Mouse (Mus musculus) adrenal gland, postnatal 25 days (tissue): Measurements from ENCODE around the gene Asb13. TPM values are rescaled to one million over a fixed set of nuclear protein-coding genes. Genes with fewer than 3 reads are reported as not detected.

Source experiments
- DNase-seq: peaks from one replicate; pipeline ENCODE4 v3.0.0; 2021; ENCODE audit warnings: mixed read lengths
- long read RNA-seq: library from polyadenylated mRNA; stranded (forward); transcript quantifications from one replicate; pipeline ENCODE4 v2.0.0, GENCODE M21; 2021
- total RNA-seq: library from RNA; stranded (reverse); gene quantifications from 2 replicates; pipeline ENCODE4 v1.2.3, GENCODE M21; 2021

Gene Asb13
- 11.9 and 15.8 TPM in 2 replicates for total RNA-seq
- long read RNA-seq, full-length matches to known transcripts: 50 of 54 reads
- long read RNA-seq, partial matches to known transcripts: 3 of 54 reads
- long read RNA-seq, other reads (novel, unspliced or antisense): 1 of 54 reads

DNA sequence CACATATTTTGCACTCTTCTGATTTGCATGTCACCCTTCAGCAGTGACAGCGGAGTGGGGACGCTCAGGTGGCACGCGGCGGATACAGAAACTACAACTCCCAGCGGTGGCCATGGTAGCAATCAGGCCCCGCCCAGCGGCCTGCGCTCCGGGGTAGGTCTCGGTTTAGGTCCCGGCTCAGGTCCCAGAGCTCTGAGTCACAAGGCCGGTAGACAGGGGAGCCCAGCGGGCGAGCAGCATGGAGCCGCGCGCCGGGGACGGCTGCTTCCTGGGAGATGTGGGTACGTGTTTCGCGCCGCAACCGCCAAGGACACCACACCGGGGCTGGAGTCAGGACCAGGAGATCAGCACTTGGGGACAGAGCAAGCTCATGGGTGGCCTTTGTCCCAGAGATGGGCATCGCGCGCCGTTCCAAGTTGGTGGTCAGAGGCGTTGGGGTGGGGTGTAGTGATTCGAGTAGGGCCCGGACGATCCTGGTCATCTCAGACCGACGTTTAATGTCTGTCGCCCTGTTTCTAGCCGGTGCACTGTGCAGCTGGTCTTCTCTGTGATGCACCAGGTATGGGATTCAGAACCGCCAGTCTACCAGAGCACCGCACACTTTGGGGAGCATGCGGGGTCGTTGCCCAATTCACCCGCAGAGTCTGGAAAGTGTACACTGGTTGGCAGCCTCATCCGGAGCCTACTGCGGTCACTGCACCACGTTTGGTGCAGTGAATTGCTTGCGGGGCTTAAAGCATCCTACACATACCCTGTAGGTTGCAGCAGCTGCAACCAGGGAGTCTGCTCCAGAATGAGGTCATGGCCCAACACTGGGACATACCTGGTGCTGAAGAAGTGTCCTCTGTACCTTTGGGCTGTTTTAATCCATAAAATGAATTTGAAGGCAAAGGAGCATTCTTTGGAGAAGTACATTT lies at the start of gene Asb13:
Gene Asb13, plus strand, starts transcription at position 138 of the 917 bp plus-strand sequence.
- peak; percentile 90 for DNase-seq

DNA sequence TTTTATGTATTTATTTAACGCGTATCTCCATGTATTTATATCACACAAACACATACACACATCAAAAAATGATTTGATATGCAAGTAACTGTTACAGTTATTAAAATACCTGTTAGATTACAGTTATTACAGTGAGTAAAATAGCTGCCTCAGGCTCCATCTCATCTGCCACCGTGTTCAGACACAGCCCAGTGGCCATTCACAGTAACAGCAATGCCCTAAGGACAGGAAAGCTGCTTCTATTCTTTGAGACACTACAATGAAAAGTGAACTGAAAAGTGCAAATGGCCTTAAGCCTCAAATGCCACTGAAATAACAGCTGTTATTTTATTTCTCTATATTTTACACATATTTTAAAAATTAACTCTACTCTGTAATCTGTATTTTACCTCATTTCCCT lies 43.0 kb upstream of the Asb13 start:
- no peak for DNase-seq

DNA sequence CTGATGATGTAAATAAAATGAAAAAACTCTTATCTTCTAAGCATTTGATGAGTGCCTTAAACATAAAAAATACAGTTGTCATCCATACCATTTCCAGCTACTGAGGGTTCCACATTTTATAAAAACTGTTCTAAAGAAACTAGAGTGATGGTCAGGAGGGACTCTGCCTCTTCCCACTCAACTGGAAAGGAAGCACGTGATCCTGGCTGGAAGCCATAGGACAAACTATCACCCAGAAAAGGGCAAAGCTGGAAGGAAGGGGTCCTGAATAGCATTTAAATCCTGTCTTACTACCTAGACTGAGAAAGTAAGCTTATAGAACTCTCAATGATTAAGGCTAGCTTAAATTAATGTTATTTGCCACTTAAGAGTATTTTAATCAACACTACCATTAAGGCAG lies 39.5 kb upstream of the Asb13 start:
- DNase-seq: no peak

DNA sequence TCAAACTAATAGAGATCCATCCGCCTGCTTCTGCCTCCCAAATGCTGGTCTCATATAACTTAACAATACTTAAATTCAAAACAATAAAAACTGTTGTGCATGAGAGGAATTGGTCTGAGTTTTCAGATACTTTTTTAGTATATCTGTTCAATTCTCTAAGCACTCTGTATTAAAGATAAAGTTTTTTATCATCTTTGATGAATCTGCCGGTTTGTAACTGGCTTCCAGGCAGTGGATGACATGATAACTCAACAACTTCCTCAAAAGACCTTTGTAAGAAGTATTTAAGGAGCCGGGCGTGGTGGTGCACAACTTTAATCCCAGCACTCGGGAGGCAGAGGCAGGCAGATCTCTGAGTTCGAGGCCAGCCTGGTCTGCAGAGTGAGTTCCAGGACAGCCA lies 37.6 kb upstream of the Asb13 start:
- DNase-seq: no peak

DNA sequence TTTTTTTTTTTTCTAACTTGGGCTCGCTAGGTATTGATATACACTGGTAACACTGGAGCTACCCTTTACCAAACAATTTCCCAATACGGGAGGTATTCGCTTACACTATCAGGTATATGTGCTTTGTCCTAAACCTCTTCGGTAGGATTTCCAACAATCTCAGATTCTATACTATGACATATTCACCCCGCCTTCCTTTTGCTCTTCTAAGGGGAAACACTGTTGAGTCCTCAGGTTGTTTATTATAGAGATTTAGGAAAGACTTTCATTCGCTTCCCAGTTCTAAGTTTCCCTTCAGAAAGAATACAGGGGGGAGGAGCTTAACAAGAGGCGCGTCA lies 24.1 kb upstream of the Asb13 start:
- DNase-seq: no peak

DNA sequence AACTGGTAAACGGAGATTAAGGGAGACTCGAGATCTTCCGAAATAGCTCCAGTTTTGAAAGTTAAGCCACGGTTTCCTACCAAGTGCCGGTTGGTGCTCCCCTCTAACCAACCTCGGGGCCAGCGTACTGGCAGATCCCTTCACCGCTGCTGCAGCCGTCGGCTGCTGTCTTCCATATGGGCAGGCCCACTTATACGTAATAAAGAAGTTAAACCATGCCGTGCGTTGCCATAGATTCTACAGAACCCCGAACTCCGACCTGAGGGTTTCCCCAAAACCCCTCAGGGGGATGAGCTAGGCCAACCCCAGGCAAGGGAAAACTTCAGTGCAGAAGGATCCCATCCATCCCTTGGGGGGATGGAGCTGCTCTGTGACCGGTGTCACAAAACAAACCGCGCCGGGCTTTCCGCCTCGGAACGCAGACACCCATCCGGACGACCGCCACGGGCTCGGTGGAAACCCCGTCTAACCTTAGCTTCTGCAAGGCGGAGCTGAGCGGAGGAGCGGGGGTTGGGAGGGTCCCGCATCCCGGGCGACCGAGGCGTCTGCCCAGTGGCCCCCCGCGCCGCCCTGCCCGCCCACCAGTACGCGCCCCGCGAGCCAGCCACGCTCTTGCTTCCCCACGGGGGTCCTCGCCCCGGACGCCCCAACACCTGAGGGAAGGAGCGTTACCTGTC lies 23.6 kb upstream of the Asb13 start:
- peak; percentile 35 for DNase-seq

DNA sequence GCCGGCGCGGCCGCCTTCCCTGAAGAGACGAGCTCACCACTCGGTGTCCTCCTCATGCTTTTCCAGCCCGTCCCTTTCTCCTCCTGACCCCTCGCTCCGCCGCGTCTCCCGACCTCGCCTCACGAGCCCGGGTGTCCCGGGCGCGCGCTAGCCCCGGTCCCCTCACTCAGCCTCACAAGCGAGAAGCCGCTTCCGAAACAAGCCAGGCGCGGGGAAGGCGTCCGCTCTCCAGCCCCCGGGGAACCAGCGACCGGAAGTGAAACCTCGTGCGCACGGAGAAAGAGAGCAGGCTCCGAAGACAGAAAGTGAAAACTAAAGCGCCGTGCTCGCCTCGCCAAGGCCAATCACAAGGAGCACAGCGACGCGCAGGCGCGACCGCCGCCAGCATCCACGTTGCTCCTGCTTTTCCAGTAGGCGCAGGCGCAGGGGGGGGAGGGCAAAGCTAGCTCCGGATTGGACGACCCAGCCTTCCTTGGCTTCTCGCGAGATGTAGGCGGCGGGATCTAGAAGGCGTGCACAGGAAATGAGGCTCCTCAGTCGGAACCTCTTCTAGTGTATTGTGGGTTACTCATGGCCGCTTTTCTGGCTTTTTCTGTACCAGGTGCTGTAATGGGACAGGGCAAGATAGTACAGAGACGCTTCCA lies 22.9 kb upstream of the Asb13 start, which contains the start of gene Fam208b:
Gene Fam208b, minus strand, starts transcription at position 314 of the 644 bp plus-strand sequence.
- peak; percentile 98 for DNase-seq

DNA sequence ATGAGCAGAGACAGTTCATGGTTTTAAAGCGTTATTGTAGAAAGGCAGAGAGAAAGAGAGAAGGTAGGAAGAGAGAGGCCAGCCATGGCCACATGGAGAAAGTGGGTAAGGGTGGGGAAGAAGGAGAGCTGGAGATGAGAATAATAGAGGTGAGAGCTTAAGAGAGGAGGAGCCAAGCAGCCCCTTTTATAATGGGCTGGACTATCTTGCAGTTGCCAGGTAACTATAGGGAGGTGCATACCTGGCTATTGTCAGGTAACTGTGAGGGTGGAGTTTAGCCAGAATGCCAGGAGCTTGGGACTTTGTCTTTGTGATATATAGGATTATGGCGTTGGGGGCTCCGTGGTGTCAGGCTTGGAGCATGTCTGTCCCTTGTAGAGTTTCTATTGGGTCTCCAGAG lies 6.7 kb upstream of the Asb13 start:
- no peak for DNase-seq

DNA sequence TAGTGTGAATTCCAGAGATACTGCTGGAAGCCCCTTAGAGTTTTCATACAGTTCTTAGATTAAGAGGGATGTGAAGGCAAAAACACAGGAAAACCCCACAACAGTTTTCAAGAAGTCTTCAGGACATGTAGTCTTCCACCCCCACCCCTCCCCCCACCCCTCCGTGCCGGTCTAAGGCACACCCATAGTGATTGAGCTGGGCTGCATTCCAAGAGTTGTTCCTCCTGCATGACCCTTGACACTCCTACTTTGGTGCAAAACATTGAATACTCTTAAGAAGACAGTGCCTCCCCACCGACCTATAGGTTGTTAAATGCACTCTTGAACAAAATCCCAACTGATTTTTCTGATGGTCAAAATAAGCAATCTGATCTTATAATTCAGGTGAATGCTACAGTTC lies 5.7 kb upstream of the Asb13 start:
- no peak for DNase-seq

DNA sequence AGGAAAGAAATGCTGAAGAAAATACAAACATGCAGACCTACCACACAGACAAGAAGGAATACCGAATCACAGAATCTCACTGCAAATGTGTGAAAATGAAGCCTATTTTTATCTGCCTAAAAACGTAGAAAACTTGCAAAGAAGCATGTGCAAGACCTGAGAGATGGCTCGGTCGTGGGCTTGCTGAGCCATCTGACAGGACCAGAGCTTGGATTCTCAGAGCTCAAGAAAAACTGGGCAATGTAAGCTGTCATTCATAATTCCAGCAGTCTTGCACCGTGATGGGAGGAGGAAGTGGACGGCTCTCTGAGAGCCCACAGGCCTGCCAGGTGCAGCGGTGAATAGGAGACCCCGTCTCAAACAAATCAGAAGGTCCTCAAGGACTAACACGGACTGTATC lies 1.3 kb upstream of the Asb13 start:
- DNase-seq: no peak

DNA sequence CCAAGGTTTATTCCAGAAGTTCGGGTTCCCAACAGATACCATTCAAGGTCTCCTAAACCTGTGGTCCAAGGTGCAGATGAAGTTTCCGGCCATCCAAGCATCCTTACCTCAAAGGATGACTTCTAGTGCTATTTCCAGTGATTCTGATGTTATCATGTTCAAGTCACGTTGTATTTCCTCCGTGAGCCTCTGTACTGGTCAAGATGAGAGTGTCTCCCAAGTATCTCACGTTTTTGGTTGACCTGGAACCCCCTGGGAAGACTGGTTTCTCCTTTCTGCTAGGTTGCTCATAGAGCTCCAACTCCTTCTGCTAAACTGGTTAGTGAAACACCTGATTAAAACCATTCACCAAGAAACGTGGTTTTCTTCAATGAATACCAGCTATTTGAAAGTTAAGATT lies 701 bp upstream of the Asb13 start:
- DNase-seq: no peak

DNA sequence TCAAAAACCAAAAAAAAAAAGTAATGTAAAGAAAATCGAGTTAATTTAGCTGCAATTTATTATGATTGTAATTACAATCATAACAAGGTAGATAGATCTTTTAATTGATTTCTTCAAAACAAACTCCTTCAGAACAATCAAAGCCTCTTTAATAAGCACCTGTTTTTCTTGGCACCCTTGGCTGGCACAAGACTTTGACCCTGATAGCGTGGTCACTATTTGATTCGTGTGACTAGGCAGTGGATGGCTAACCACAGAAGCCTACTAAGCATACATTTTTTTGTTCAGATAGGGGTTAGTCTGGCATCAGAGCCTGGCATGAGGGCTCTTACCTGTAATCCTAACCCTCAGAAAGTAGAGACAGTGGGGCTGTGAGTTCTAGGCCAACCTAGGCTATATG lies 1.2 kb downstream of the Asb13 start:
- no peak for DNase-seq

DNA sequence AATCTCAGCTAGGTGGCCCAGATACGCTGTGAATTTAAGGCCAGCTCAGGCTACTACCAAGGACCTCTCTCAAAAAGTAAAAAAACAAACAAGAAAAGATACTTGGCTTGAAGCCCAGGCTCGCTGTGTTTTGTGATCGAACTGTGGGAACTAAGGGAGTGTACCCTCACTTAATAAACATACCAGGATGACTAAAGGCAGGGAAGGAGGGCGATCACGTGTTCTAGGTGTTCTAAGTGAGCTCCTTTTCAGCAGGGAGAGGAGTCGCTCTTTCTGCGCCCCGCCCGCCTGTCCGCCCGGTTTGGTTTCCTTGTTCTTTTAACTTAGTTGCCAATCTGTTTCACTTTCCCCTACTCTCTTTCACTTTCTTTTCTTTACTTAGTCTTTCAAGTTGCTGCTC lies 3.0 kb downstream of the Asb13 start:
- DNase-seq: no peak

DNA sequence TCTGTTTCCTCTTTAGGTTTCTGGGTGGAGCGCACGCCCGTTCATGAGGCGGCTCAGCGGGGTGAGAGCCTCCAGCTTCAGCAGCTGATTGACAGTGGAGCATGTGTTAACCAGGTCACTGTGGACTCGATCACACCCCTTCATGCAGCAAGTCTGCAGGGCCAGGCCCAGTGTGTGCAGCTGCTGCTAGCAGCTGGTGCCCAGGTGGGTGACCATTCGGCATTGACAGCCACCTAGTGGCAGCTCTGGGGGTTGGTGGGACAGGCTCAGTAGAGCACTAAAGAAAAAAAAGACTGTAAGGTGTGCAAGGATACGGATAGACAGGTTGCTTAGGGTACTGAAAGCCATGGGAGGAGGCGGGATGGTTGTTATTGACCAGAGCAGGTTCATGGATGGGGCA lies 8.2 kb downstream of the Asb13 start:
- peak; percentile 16 for DNase-seq

DNA sequence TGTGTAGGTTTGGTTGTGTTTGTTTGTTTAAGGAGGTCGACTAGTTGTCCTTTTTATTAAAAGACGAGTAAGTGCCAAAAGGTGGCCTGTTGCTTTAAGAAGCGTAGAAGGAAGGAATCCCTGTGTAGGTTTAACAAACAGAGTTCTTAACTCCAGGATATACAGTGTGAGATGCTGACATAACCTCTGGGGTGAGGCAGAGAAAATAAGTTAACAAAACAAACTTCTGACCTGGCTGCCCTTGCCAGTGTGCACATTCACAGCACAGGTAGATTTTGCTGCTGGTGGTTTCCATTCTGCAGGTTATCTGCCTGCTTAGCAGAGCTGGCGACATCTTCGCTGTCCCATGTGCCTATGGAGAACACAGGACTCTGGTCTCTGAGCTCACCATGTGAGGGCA lies 8.7 kb downstream of the Asb13 start:
- no peak for DNase-seq

DNA sequence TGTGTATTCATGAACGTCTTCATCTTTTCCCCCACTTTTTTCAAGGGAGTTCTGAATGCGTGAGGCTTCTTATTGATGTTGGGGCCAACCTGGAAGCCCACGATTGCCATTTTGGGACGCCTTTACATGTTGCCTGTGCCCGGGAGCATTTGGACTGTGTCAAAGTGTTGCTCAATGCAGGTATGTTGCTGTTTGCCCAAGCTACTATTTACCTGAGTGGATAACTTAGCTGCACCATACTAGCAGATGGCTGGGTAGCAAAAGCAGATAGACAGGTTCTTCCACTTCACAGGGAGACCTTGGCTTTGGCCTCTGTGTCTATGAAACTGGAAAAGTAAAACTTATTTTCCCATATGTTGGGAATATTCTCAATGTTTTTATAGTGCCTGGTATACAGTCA lies 11.0 kb downstream of the Asb13 start:
- no peak for DNase-seq

DNA sequence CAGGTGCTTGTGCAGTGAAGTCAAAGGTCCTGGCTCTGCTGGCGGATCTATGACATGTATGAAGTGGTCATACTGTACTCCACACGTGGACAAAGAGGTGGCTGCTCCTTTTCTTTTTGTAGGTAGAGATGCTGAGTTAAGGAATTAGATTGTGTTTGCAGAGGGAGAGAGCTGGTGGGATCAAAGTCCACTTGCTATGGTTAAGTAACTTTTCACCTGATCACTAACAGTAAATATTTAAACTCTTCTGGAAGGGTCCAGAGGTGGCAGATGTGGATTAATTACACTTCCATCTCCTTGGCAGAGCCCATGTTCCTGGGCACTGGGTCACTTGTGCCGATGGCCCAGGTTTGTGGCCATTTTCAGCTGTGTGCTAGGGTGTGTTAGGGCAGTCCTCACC lies 12.1 kb downstream of the Asb13 start:
- no peak for DNase-seq

DNA sequence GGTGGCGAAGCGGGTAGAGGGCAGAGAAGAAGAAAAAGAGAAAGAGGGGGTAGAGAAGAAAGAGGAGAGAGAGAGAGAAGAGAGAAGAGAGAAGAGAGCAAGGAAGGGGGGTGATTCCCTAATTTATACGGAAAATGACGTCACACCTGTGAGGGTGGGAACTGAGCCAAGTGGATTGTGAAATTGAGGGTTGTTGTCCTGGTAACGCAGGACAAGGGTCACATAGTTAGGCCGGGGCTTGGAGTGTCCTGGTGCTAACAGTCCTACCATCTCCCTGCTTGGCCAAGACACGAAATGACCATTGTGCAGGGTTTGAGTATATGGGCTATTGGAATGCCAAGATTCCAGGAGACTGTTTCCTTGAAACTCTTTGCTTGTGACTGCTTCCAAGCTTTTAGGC lies 12.7 kb downstream of the Asb13 start:
- no peak for DNase-seq

DNA sequence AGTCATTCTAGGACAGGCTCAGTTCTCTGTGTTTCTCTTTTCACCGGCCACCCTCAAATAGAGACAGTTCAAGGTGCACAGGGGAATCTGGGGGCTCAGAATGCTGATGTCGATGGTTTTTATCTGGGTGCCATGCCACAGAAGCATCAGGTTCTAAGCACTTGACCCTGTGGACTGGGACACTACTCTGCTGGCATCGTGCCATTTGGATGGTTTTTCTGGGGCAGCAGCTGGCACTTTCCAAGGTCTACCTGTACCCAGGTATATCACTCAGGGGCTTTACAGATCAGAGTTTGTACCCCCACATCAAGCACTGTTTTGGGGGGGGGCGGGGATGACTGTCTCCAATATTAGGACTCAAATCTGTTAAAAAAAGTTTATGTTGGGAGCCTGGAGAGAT lies 16.7 kb downstream of the Asb13 start:
- no peak for DNase-seq

DNA sequence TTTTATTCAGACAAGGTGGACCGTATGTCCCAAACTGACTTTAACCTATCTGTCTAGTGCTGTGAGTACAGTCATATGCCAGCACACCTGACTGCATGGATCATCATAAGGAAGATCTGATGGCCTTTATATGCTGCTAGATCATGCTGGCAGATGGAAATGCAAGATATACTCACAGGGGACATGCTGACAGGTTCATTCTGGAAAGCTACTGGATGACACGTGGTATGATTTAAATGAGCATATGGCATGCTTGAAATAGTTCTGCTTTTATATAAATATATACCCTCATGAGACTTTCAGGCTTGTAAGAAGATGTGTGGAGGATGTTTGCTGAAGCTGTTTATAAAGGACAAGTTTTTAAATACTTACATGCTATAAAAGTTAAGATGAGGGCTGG lies 20.6 kb downstream of the Asb13 start:
- DNase-seq: no peak

DNA sequence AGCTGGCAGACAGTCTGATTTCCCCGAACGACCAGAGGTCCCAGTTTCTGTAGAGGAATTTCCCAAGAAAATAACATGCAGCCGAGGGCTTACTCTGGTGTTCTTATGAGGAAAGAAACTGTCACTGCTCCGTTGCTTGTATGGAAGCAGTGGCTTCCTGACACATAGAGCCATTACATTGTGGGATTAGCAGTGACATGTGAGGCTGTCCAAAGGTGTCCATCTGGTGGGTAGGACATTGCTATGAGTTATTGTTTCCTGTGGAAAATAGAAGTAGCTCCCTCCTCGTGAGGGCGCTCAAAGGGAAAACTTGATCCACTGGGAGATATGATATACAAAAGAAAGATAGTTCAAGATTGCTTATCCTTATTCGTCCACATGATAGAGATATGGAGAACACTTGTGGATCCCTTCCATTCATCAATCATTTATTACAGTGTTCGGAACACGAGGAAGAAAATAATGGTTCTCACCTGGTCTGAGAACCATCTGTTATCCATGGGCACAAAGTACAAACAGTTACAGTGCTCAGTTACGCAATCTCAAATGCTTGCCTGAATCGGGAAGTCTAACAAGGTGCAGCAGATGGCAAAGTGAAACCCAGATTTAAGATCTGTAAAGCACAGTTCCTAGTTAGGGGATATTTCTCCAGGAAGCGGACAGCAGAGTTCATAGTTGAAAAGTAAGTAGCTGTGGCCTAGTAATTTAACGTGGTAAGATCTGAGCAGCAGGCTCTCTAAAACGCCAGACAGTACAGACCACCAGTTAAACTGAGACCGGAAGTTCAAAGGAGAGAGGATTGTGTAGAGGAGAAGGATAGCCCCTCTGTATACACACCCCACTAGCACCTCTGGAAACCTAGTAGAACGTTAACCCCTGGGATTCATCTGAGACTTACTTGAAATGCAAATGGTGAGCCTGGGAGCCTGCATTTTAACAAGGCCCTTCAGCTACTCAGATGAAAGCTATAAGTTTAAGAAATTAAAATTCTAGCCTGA lies 25.6 kb downstream of the Asb13 start:
- no peak for DNase-seq

DNA sequence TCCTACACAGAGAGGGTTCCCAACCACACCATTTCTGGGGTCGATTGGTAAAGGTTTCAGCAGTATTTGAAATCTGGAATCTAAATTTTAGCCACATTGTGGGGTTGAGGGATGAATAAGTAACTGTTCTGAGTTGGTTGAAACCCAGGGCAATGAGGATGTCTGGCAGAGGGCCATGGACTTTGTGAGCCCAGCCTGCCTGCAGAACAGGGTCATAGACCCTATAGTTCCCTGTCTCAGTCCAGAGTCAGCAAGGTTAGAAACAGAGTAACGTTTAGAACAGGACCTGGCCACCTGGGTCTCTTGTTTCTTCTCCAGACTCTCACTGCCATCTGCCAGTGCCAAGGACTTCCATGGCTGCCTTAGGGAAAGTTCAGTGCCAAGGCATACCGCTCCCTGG lies 30.4 kb downstream of the Asb13 start:
- no peak for DNase-seq
